Mouse (Mus musculus) cerebellum, adult 2 months (tissue): ENCODE data around the gene Ssrp1. TPM values are rescaled to one million over a fixed set of nuclear protein-coding genes. Genes with fewer than 3 reads are reported as not detected.

Experiments used
- DNase-seq, 2 experiments: peaks; one replicate each; pipeline ENCODE4 v3.0.0; 2021
- H3K27ac ChIP-seq: fragments of 200-500 bp; 2 replicates; pipeline ENCODE4 v1.5.1; 2012; ENCODE audit warnings: low read length, control low read depth, inconsistent platforms; ENCODE audit not compliant: insufficient read depth
- H3K27me3 ChIP-seq: fragments of 200-500 bp; 2 replicates; pipeline ENCODE4 v1.6.1; 2012; ENCODE audit warnings: inconsistent platforms, mild to moderate bottlenecking, low read length, moderate library complexity; ENCODE audit not compliant: control insufficient read depth, insufficient read depth
- H3K4me1 ChIP-seq: fragments of 200-500 bp; 2 replicates; pipeline ENCODE4 v1.6.1; 2011; ENCODE audit warnings: low read length; ENCODE audit not compliant: control insufficient read depth, insufficient read depth
- H3K4me3 ChIP-seq: fragments of 200-500 bp; replicated peaks from 2 replicates; pipeline ENCODE3; 2011; ENCODE audit warnings: mild to moderate bottlenecking, low read depth, low read length, control low read depth; ENCODE audit not compliant: insufficient read depth
- CTCF ChIP-seq: fragments of 200-500 bp; IDR thresholded peaks from 2 replicates; pipeline ENCODE4 v1.5.1; 2011; ENCODE audit warnings: low read depth, mild to moderate bottlenecking, control low read depth, low read length, moderate library complexity, borderline replicate concordance; ENCODE audit not compliant: insufficient read depth
- POLR2A ChIP-seq: fragments of 200-500 bp; IDR thresholded peaks from 2 replicates; pipeline ENCODE4 v1.6.1; 2011; ENCODE audit warnings: low read length, control low read depth, borderline replicate concordance; ENCODE audit not compliant: insufficient read depth
- WGBS: fragments of 180-500 bp; shearing (Covaris S2); methylation state at CpG from one replicate; pipeline ENCODE4 v1.1.7; 2018; 5-methylcytosine and 5-hydroxymethylcytosine counted together
- polyA plus RNA-seq: library from polyadenylated mRNA; depleted of rRNA; stranded (reverse); fragments of >200 nt; gene quantifications from 2 replicates; pipeline ENCODE4 v1.2.3, GENCODE M21; 2012; rRNA removed

Ssrp1 gene
- 117 TPM in 2 replicates for polyA plus RNA-seq

DNA sequence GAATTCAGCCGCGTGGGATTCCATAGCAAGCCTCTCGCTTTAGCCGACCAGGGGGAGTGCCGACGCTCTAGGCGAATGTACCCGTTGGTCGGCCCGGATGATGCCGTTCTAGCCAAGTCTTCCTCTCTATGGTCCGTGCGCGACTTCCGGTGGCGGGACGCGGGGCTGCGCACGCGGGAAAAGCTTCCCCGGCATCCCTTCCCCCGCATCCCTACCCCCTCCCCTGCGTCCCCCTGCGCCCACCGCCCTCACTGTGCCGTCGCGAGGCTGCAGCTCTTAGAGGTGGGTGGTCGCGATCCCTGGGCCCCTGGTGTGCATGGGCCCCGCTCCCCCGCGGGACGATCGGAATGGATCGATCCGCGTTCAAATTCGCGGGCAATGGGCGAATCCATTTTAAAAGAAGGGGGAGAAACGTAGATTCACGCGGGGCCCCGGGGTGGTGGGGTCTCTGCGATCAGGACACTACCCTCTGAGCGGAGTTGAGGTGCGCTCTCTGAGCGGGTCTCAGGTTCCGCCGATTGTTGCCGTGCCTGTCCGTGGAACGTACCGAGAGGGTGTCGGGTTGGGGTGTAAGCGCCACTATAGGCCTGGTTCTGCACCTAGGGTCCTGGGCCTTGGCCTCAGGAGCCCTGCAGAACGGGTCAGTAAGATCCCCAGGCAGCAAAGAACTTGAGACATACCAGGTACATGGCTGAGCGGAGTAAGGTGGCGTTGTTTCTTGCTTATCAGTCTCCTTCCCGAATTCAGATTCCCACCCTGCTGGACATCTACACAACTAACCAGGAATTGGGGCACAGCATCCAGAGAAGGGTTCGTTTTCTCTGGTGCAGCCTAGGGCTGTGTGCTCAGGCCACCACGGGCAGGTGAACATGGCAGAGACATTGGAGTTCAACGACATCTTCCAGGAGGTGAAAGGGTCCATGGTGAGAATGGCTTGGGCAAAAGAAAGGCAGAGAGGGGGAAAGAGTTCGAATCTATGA lies at the start of gene Ssrp1, which contains the start of gene P2rx3:
Gene Ssrp1 (plus strand): TSS at position 188 of the 980 bp plus-strand sequence.
Gene P2rx3 (minus strand): TSS at position 416 of the 980 bp plus-strand sequence.
- DNase-seq, result peak; percentile 93 to 94
- H3K27ac ChIP-seq, result peak within 1 kb of the TSS; percentile 57
- peak within 1 kb of the TSS; percentile 93 for H3K4me3 ChIP-seq
- H3K4me1 ChIP-seq, result peaks cover 8% of the 10 kb centered on the region; the same call in 1 of the 2 replicates
- 1% methylated on average over 66 of the region's 66 CpGs for WGBS
- TF ChIP-seq CTCF, result no peak
- TF ChIP-seq POLR2A, result peak; percentile 68; the same call in 1 of the 2 replicates
- no peaks in the 10 kb centered on the region for H3K27me3 ChIP-seq

DNA sequence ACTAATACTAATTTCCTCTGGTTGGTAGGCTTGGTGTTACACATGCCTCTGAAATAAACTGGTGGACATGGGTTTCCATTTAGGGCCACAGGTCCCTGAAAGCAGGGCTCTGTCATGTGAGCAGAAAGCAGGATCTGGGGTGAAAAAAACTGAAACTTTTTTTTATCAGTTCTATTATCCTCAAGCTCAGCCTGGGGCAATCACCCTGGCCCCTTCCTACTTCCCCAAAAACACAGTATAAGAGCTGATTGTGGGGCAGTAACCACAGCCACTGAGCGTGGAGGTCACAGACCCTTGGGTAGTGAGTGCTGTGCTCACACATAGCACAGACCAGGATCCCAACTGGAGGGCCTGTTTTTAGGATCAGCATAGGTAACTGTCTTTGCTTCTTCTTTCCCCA lies 49.1 kb upstream of the Ssrp1 start, which contains the start of gene Prg3:
Gene Prg3 (plus strand): TSS at position 286 of the 400 bp plus-strand sequence.
- no peaks in the 10 kb centered on the region for H3K4me1 ChIP-seq

DNA sequence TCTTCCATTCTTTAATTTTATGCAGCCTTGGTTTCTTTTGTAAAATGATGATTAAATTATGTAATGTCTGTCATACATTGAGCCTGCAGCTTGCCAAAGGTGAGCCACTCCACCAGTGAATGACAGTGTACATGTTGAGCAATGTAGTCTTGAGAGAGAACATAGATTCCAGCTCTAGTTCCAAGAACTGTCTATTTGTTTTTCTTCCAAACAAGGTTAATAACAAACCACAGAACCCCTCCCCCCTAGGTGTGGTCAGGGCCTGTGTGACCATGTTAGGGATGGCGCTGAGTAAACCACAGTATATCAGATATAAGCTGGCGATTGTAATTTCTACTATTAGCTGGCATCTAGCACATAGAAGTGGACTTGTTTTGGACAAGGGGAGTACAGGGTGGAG lies 40.7 kb upstream of the Ssrp1 start:
- Histone ChIP-seq H3K27me3 (no peaks in the 10 kb centered on the region), H3K4me3 (no peak overlapping the region), H3K27ac (no peak overlapping the region), H3K4me1 (no peaks in the 10 kb centered on the region)
- WGBS, result 97% methylated on average over 2 of the region's 2 CpGs
- DNase-seq, result no peak
- no peak for TF ChIP-seq POLR2A
- no peak for TF ChIP-seq CTCF

More for the DNA sequence above, 49.1 kb upstream of the Ssrp1 start, which contains the start of gene Prg3:
- H3K27ac ChIP-seq, result no peak within 1 kb of the TSS
- H3K27me3 ChIP-seq, result no peaks in the 10 kb centered on the region
- 77% methylated on average over 1 of the region's 1 CpGs for WGBS
- H3K4me3 ChIP-seq, result no peak within 1 kb of the TSS
- DNase-seq, result no peak
- no peak for TF ChIP-seq POLR2A
- no peak for TF ChIP-seq CTCF

DNA sequence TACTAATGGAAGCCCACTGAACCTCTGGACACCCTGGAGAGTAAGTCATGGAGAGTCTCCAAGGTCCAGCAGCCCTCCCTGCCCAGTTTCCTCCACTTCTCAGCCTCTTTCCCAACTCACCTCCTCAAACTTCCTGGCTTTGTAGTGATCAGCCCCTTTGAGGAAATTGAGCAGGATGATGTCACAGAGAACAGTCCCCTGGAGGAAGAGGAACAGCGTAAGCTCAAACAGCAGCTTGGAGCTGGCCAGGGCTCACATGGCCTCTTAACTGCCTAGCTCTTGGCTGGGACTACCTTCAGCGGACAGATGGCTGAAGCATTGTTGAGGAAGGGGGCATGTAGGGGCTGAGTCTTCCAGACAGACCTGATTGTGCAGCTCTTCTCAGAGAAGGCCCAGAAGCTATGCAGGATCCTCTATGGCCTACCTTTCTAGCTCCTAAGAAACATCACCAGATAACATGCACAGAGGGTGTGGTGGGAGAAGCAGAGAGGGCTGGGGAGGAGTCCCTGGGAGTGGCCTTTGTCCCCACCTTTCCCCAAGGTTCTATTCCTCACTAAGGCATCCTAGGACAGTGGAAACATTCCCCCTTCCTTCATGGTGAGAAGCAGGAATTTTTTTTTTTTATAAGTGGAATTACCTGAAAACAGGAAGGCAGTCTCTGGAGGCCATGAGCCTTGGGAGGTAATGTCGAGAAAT lies 37.4 kb upstream of the Ssrp1 start:
- H3K4me3 ChIP-seq, result no peak overlapping the region
- no peaks in the 10 kb centered on the region for H3K27me3 ChIP-seq
- H3K27ac ChIP-seq, result no peak overlapping the region
- 48% methylated on average over 3 of the region's 3 CpGs for WGBS
- no peaks in the 10 kb centered on the region for H3K4me1 ChIP-seq
- TF ChIP-seq CTCF, result no peak
- no peak for TF ChIP-seq POLR2A
- DNase-seq, result no peak

DNA sequence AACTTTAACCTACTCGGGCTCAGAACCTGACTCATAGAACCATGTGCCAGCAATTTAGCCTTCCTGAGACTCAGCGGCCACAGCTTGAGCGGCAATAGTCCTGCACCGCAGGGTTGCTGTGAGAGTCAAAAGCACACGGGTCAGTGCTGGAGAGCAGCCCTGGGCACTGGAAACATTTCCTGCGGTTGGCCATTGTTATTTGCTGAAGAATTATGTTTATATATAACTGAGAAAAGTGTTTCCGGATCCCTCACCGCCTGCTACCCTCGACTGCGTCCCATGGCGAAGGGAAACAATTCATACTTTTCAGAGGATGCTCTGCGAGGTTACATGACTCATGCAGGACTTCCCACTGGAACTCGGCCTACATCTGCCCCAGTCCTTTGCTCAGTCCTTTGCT lies 35.5 kb upstream of the Ssrp1 start:
- no peak for DNase-seq
- H3K4me1 ChIP-seq, result no peaks in the 10 kb centered on the region
- H3K4me3 ChIP-seq, result no peak overlapping the region
- no peak for TF ChIP-seq CTCF
- TF ChIP-seq POLR2A, result no peak
- H3K27ac ChIP-seq, result no peak overlapping the region
- no peaks in the 10 kb centered on the region for H3K27me3 ChIP-seq
- 51% methylated on average over 13 of the region's 13 CpGs for WGBS

DNA sequence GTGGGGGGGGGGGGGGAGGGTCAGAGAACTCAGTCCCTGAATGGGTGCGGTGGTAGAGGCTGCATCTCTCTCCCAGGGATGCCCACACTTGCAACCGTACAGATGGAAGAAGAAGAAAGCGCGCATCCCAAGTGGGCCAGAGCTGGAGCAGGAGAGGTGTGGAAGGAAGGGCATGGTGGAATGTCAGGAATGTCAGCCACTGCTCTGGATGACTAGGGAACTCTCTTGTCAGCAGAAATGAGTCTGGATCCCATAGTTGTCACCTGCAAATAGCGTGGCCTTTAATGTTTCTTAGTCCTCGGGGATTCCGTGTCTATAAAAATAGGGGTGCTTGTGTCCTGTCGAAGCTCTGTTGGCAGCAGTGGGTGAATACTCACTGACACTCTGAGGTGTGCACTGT lies 34.5 kb upstream of the Ssrp1 start:
- WGBS, result 78% methylated on average over 8 of the region's 8 CpGs

DNA sequence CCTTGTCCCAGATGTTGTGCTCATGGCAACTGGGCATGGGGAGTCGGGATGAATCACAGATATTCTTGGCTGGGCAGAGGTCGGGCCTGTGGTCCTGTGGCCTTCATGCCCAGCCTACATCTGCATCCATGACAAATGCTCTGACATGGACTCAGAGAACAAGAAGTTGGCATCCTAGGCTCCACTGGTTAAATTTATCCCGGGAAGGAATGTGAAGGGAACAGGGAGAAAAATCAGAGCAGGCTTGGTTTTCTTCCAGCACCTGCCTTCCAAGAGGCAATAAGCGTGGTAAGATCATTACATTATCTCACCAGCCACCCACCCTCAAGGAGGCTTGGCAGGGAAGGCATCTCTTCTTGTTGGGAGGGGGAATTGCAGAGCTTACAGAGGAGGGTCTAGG lies 32.7 kb upstream of the Ssrp1 start:
- 60% methylated on average over 4 of the region's 4 CpGs for WGBS
- Histone ChIP-seq H3K27me3 (no peaks in the 10 kb centered on the region; the same call in 1 of the 2 replicates), H3K27ac (no peak overlapping the region), H3K4me3 (no peak overlapping the region), H3K4me1 (no peaks in the 10 kb centered on the region)
- no peak for DNase-seq
- TF ChIP-seq CTCF (no peak), POLR2A (no peak)

More for the DNA sequence above, 34.5 kb upstream of the Ssrp1 start:
- TF ChIP-seq CTCF (no peak), POLR2A (no peak)
- no peak for DNase-seq
- Histone ChIP-seq H3K27ac (no peak overlapping the region), H3K4me1 (no peaks in the 10 kb centered on the region), H3K4me3 (no peak overlapping the region), H3K27me3 (no peaks in the 10 kb centered on the region)

DNA sequence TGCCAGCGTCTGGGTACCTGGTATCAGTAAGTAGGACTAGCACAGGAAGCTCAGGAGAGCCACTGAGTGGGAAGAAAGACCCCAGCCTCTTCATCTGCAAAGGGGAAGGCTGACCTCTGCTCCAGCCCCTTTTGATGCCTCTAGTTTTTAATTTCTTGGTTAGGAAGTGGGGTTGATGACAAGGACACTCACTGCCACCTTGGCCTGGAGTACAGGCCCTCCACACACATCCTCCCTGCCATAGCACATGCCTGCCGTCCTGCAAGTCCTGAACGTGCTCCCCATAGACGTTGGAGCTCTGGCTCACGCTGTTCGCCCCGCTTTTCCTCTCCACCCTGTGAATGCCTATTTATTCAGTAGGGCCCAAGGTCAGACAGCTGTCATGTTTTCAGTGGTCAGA lies 30.4 kb upstream of the Ssrp1 start:
- WGBS, result 75% methylated on average over 7 of the region's 7 CpGs
- no peak for DNase-seq
- Histone ChIP-seq H3K4me1 (no peaks in the 10 kb centered on the region), H3K27me3 (no peaks in the 10 kb centered on the region; the same call in 1 of the 2 replicates), H3K27ac (no peak overlapping the region), H3K4me3 (no peak overlapping the region)
- no peak for TF ChIP-seq CTCF
- TF ChIP-seq POLR2A, result no peak
